Mouse (Mus musculus): ENCODE results near the gene Ccdc13.

Gene Ccdc13

GRCm38 (mm10) chr9:121761091-121761665 is 78.1 kb downstream of the Ccdc13 start:
- no peak for DNase-seq (ENCODE audit: extremely low spot score, low read depth, low spot score)

GRCm38 (mm10) chr9:121760271-121761090 is 78.8 kb downstream of the Ccdc13 start:
- no peak for DNase-seq (ENCODE audit: extremely low spot score, low read depth, low spot score)

GRCm38 (mm10) chr9:121759091-121760081 is 79.9 kb downstream of the Ccdc13 start, which contains the start of gene Zfp651:
Gene Zfp651 (plus strand): TSS chr9:121759330.
- no peak for DNase-seq (ENCODE audit: extremely low spot score, low read depth, low spot score)

- DNase-seq (ENCODE audit: extremely low spot score, low read depth, low spot score) = no peak
These were observed 81.1 kb downstream of the Ccdc13 start for GRCm38 (mm10) chr9:121757835-121758814.

DNA sequence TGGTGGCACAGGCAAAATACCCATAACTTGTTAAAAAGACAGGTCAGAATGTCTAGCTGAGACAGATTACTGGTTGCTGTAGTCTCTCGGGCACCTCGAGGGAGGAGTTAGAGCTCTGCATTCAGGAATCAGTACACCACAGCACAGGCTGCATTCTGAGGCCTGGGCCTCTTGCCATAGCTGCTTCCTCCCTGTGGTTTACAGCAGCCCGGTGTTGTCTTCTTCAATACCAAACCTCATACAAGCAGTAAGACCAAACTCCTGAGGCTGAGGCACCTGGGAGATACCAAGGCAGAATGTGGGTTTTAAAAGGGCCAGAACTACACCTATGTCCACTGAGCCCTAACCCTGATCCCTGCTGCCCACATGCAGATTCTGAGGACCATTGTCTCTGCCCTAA is 81.8 kb downstream of the Ccdc13 start:
- no peak for DNase-seq (ENCODE audit: extremely low spot score, low read depth, low spot score)

- no peak for DNase-seq (ENCODE audit: extremely low spot score, low read depth, low spot score)
These were observed 82.5 kb downstream of the Ccdc13 start for GRCm38 (mm10) chr9:121756785-121757184.

DNA sequence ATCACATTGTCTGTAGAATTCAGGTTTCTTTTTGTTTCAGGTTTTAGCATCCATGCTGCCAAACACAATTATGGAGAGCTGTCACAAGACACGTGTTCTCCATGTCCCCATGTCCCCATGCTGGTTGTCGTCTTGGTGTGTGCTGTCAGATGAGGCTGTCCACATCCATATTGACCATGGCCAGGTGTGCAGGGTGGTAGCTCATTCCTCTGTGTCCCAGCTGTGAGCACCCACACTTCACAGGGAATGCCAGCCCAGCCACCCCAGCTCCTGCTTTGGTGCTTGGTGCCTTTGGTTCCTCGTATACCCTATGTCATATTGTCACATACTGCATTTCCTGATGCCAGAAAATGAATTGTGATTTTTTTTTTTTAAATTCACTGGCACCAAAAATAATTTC is 84.6 kb downstream of the Ccdc13 start:
- DNase-seq (ENCODE audit: extremely low spot score, low read depth, low spot score) = no peak

- no peak for DNase-seq (ENCODE audit: extremely low spot score, low read depth, low spot score)
These were observed 86.5 kb downstream of the Ccdc13 start for GRCm38 (mm10) chr9:121752774-121753173.

Data from hindlimb bud, embryonic 11.5 days (tissue).